Mouse (Mus musculus) embryonic facial prominence, embryonic 12.5 days (tissue): ENCODE results near the gene Fam187a. TPM values are rescaled to one million over a fixed set of nuclear protein-coding genes. Genes with fewer than 3 reads are reported as not detected.
A peak's percentile ranks its signal among the peaks of the same experiment; 100 is the strongest.

ENCODE experiments used
- ATAC-seq: fragments of 200-750 bp; cut with Nextera tagmentation; 2 replicates; pipeline ENCODE4 v1.8.0; 2017; ENCODE audit not compliant: insufficient number of reproducible peaks, insufficient read depth, low FRiP score, low TSS enrichment
- H3K27ac ChIP-seq: fragments of 300-500 bp; sonication (generic); 2 replicates; pipeline ENCODE4 v1.5.1; 2016; ENCODE audit warnings: mild to moderate bottlenecking
- H3K27me3 ChIP-seq: fragments of 300-500 bp; sonication (generic); 2 replicates; pipeline ENCODE4 v1.6.1; 2016; ENCODE audit warnings: mild to moderate bottlenecking, moderate library complexity
- H3K36me3 ChIP-seq: fragments of 300-500 bp; sonication (generic); 2 replicates; pipeline ENCODE4 v1.6.1; 2016; ENCODE audit warnings: mild to moderate bottlenecking
- H3K4me1 ChIP-seq: fragments of 300-500 bp; sonication (generic); 2 replicates; pipeline ENCODE4 v1.6.1; 2016
- H3K4me2 ChIP-seq: fragments of 300-500 bp; sonication (generic); replicated peaks from 2 replicates; pipeline ENCODE4 v1.6.1; 2016; ENCODE audit warnings: mild to moderate bottlenecking, moderate library complexity
- H3K4me3 ChIP-seq: fragments of 300-500 bp; sonication (generic); 2 replicates; pipeline ENCODE4 v1.5.1; 2016; ENCODE audit warnings: mild to moderate bottlenecking
- H3K9ac ChIP-seq: fragments of 300-500 bp; sonication (generic); 2 replicates; pipeline ENCODE4 v1.6.1; 2016; ENCODE audit warnings: mild to moderate bottlenecking, moderate library complexity
- H3K9me3 ChIP-seq: fragments of 300-500 bp; sonication (generic); 2 replicates; pipeline ENCODE4 v1.6.1; 2016; ENCODE audit warnings: mild to moderate bottlenecking, moderate library complexity
- WGBS: fragments of 180-500 bp; shearing (Covaris S2); methylation state at CpG from one replicate; pipeline ENCODE4 v1.1.7; 2016; 5-methylcytosine and 5-hydroxymethylcytosine counted together
- polyA plus RNA-seq: library from polyadenylated mRNA; unstranded; fragments of >200 nt; fragmentation: Nextera tagmentation; extraction: Ambion mirVana; gene quantifications from 2 replicates; pipeline ENCODE4 v1.2.1, GENCODE M21; 2016

Fam187a gene
- polyA plus RNA-seq, 1 experiment from 2014 or later: not detected

DNA sequence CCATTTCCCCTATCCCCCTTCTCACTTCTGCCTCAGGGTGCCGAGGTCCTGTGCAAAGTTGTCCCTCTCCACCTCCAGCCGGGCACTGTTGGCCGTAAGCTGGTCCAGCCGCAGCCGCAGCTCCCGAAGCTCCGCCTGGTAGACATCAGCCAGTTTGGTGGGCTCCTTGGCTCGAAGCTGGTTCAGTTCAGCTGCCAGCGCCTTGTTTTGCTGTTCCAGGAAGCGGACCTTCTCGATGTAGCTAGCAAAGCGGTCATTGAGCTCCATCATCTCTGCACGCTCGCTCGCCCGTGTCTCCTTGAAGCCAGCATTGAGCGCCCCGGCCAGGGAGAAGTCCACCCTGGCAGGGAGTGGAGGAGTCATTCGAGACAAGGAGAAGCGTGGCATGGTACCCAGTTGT, 11.7 kb downstream of the Fam187a start:
- Histone ChIP-seq H3K36me3 (no peaks in the 10 kb centered on the region), H3K4me2 (no peak overlapping the region), H3K27ac (no peak overlapping the region), H3K9me3 (no peaks in the 10 kb centered on the region), H3K27me3 (peaks cover 42% of the 10 kb centered on the region), H3K4me3 (no peak overlapping the region), H3K9ac (no peak overlapping the region), H3K4me1 (0 out of 2 replicates have a peak, but pooled peaks cover 4% of the 10 kb centered on the region)
- 80% methylated on average over 20 of the region's 20 CpGs for WGBS
- no peak for ATAC-seq

- 0 out of 2 replicates have a peak, but pooled peaks cover 2% of the 10 kb centered on the region for H3K4me1 ChIP-seq
- H3K9ac ChIP-seq: no peak overlapping the region; the same call in 1 of the 2 replicates
- no peak overlapping the region for H3K4me3 ChIP-seq
- 61% methylated on average over 9 of the region's 9 CpGs for WGBS
- H3K27me3 ChIP-seq: peaks cover 29% of the 10 kb centered on the region
- no peaks in the 10 kb centered on the region for H3K36me3 ChIP-seq
- no peak for ATAC-seq
- no peak overlapping the region for H3K27ac ChIP-seq
- no peaks in the 10 kb centered on the region for H3K9me3 ChIP-seq
- H3K4me2 ChIP-seq: no peak overlapping the region
Observed at GRCm38 (mm10) chr11:102898408-102898807, 13.4 kb downstream of the Fam187a start.

DNA sequence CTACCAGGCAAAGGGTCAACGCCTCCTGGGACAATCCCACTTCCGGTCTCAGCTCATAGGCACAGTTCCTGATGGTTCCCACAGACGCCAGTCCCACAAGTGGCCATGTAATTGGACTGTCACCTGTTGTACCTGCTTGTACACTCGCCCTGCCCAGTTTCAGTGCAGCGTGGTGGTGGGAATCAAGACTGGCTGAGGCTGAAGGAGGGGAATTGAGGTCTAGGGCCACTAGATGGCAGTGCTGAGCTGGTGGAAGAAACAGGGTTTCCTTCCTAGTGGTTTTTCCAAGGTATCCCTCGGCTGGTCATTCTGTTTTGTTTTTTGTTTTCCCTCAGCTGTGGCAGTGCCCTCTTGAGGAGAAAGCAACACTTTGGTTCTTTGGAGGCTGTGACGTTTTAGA, 15.8 kb downstream of the Fam187a start, which contains the start of gene Gfap:
Gene Gfap, minus strand, starts transcription at position 150 of the 400 bp plus-strand sequence.
- ATAC-seq: no peak
- no peak within 1 kb of the TSS for H3K4me2 ChIP-seq
- H3K27me3 ChIP-seq: peaks cover 12% of the 10 kb centered on the region; the same call in 1 of the 2 replicates
- H3K9me3 ChIP-seq: no peaks in the 10 kb centered on the region
- no peak within 1 kb of the TSS for H3K9ac ChIP-seq
- no peaks in the 10 kb centered on the region for H3K4me1 ChIP-seq
- H3K27ac ChIP-seq: no peak within 1 kb of the TSS
- H3K36me3 ChIP-seq: peaks cover 7% of the 10 kb centered on the region
- 10% methylated on average over 7 of the region's 7 CpGs for WGBS
- H3K4me3 ChIP-seq: no peak within 1 kb of the TSS

GRCm38 (mm10) chr11:102901199-102901598, 16.2 kb downstream of the Fam187a start:
- Histone ChIP-seq H3K36me3 (peaks cover 11% of the 10 kb centered on the region), H3K9ac (no peak overlapping the region), H3K9me3 (no peaks in the 10 kb centered on the region), H3K4me1 (no peaks in the 10 kb centered on the region), H3K27me3 (peaks cover 9% of the 10 kb centered on the region; the same call in 1 of the 2 replicates), H3K27ac (no peak overlapping the region), H3K4me2 (no peak overlapping the region), H3K4me3 (no peak overlapping the region)
- ATAC-seq: no peak
- 71% methylated on average over 4 of the region's 4 CpGs for WGBS

DNA sequence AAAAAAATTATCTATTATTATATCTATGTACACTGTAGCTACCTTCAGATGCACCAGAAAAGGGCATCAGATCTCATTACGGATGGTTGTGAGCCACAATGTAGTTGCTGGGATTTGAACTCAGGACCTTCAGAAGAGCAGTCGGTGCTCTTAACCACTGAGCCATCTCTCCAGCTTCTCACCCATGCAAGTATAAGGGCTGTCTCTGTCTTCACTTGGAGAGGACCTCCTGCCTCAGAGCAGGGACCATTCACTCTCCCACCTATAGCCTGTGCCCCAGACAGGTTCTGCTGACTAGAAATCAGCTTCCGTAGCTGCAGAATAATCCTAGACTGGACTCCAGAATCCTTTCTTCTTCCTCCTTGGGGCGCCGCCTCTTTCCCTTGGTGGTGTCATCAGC, 17.1 kb downstream of the Fam187a start:
- 83% methylated on average over 5 of the region's 5 CpGs for WGBS
- Histone ChIP-seq H3K4me3 (no peak overlapping the region), H3K36me3 (peaks cover 20% of the 10 kb centered on the region), H3K4me1 (no peaks in the 10 kb centered on the region), H3K4me2 (no peak overlapping the region), H3K27ac (no peak overlapping the region), H3K9ac (no peak overlapping the region), H3K27me3 (0 out of 2 replicates have a peak, but pooled peaks cover 1% of the 10 kb centered on the region), H3K9me3 (no peaks in the 10 kb centered on the region)
- no peak for ATAC-seq

DNA sequence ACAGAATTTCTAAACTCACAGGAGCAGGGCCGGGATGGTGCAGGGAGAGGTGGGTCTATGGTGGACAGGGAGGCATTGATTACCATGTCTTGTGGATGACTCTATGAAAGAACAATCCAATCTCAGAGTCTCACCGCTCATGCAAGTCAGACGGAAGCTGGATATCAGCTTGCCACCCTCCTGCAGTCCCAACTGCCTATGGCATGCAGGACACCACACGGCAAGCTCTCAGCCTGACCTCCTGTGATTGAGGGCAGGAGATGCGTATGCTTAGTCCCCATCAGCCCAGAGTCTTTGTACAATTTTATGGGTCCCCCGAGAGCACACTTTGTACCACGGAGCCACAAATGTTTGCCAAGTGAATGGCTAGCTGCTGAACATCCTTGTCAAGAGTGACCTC, 18.7 kb downstream of the Fam187a start:
- no peaks in the 10 kb centered on the region for H3K27me3 ChIP-seq
- H3K9me3 ChIP-seq: no peaks in the 10 kb centered on the region
- H3K36me3 ChIP-seq: peaks cover 36% of the 10 kb centered on the region
- no peaks in the 10 kb centered on the region for H3K4me1 ChIP-seq
- ATAC-seq: no peak
- H3K9ac ChIP-seq: no peak overlapping the region
- no peak overlapping the region for H3K4me2 ChIP-seq
- no peak overlapping the region for H3K4me3 ChIP-seq
- 75% methylated on average over 7 of the region's 7 CpGs for WGBS
- H3K27ac ChIP-seq: no peak overlapping the region

GRCm38 (mm10) chr11:102911376-102911775, 26.4 kb downstream of the Fam187a start:
- H3K9me3 ChIP-seq: no peaks in the 10 kb centered on the region
- no peak for ATAC-seq
- no peak overlapping the region for H3K4me2 ChIP-seq
- 77% methylated on average over 7 of the region's 7 CpGs for WGBS
- H3K4me3 ChIP-seq: no peak overlapping the region
- H3K36me3 ChIP-seq: peaks cover 98% of the 10 kb centered on the region
- no peak overlapping the region for H3K27ac ChIP-seq
- no peaks in the 10 kb centered on the region for H3K4me1 ChIP-seq
- no peaks in the 10 kb centered on the region for H3K27me3 ChIP-seq
- H3K9ac ChIP-seq: no peak overlapping the region

DNA sequence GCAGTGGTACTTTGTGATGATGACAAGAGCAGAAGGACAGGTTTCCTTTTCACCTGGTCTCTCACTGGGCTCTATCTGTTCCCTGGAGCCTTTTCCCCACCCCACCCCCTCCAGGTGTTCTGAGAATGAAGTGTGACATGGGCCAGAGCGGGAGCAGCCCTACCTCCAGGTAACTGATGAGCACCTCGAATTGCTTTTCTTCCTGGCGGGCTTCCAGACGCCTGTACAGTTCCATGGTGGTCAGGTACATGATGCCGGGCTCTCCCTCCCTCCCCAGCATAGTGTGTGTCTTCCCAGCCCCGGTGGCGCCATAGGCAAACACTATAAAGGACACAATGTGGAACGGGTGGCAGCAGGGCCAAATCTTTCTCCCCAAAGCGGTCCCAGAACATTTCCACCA, 30.4 kb downstream of the Fam187a start:
- no peaks in the 10 kb centered on the region for H3K9me3 ChIP-seq
- no peak overlapping the region for H3K9ac ChIP-seq
- no peak for ATAC-seq
- no peak overlapping the region for H3K4me2 ChIP-seq
- 92% methylated on average over 9 of the region's 9 CpGs for WGBS
- no peak overlapping the region for H3K4me3 ChIP-seq
- no peak overlapping the region for H3K27ac ChIP-seq
- no peaks in the 10 kb centered on the region for H3K4me1 ChIP-seq
- H3K27me3 ChIP-seq: no peaks in the 10 kb centered on the region
- peaks cover 58% of the 10 kb centered on the region for H3K36me3 ChIP-seq

GRCm38 (mm10) chr11:102918077-102918476, 33.1 kb downstream of the Fam187a start:
- Histone ChIP-seq H3K4me1 (peaks cover 16% of the 10 kb centered on the region), H3K36me3 (peaks cover 37% of the 10 kb centered on the region), H3K9ac (no peak overlapping the region), H3K27me3 (no peaks in the 10 kb centered on the region), H3K27ac (no peak overlapping the region), H3K4me3 (no peak overlapping the region), H3K9me3 (no peaks in the 10 kb centered on the region), H3K4me2 (no peak overlapping the region)
- 74% methylated on average over 4 of the region's 4 CpGs for WGBS
- ATAC-seq: no peak

GRCm38 (mm10) chr11:102921491-102921890, 36.5 kb downstream of the Fam187a start:
- Histone ChIP-seq H3K36me3 (0 out of 2 replicates have a peak, but pooled peaks cover 3% of the 10 kb centered on the region), H3K4me3 (no peak overlapping the region), H3K9me3 (no peaks in the 10 kb centered on the region), H3K9ac (no peak overlapping the region), H3K27ac (0 out of 2 replicates have a peak overlapping the region, but pooled peaks have one; percentile 23), H3K4me2 (no peak overlapping the region), H3K27me3 (no peaks in the 10 kb centered on the region), H3K4me1 (peaks cover 19% of the 10 kb centered on the region)
- no peak for ATAC-seq
- 80% methylated on average over 6 of the region's 6 CpGs for WGBS

DNA sequence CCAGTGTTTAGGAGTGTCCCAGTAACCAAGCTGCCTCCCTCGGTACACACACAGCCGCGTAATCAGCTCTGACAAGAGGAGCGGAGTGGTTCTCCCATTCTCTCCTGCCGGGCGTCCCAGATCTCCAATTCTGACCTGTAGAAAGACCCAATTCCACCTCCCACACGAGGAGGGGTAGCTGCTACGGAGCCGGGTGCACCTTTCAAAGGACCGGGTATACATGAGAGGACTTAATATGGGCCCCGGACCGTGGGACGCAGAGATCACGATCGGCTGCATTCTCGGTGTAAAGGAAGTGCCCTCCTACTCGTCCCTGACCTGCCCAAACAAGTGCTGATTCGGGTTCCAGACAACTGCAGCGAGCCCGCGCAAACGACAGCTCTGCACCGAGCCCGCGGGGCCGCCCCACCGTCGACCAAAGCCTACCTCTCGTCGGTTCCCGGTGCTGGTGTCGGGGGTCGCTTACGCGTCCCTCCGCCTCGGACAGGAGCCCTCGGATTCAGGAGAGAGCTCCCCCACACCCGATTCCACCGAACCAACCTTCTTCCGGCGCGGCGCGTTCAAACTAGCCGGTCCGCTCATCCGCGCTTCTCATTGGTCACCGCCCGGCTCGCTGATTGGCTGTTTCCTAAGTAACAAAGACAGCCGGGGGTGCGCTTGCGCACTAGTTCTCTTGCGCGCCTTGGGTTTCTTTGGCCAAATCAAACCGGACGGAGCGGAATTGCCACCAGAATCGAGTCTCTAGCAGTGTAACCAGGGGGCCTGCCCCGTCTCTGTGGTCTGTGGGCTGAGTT, 39.8 kb downstream of the Fam187a start, which contains the start of gene Kif18b:
Gene Kif18b, minus strand, starts transcription at position 568 of the 794 bp plus-strand sequence.
- peak; percentile 93 for ATAC-seq
- H3K27me3 ChIP-seq: no peaks in the 10 kb centered on the region
- peak within 1 kb of the TSS; percentile 72 for H3K4me2 ChIP-seq
- 0 out of 2 replicates have a peak, but pooled peaks cover 3% of the 10 kb centered on the region for H3K36me3 ChIP-seq
- peak within 1 kb of the TSS; percentile 77 for H3K9ac ChIP-seq
- H3K4me1 ChIP-seq: peaks cover 19% of the 10 kb centered on the region
- peak within 1 kb of the TSS; percentile 81 for H3K4me3 ChIP-seq
- peak within 1 kb of the TSS; percentile 95 for H3K27ac ChIP-seq
- under 1% methylated on average over 62 of the region's 62 CpGs for WGBS
- no peaks in the 10 kb centered on the region for H3K9me3 ChIP-seq

DNA sequence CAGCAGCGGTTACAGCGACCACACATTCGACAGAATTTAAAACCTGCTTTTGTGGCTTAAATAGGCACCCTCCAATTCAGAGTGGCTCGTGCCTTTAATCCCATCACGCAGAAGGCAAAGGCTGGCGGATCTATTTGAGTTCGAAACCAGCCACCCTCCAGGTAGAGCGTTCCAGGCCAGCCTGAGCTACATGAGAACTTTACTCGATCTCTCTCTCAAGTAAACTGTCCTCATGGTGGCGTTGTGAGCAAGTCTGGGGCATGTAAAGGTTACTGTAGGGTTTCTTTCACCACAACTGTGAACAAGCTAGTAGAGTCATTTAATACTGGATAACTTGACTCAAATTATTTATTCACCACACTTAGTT, 40.4 kb downstream of the Fam187a start:
- 2% methylated on average over 10 of the region's 10 CpGs for WGBS
- no peaks in the 10 kb centered on the region for H3K27me3 ChIP-seq
- peak overlapping the region; percentile 72 for H3K4me2 ChIP-seq
- H3K4me3 ChIP-seq: peak overlapping the region; percentile 81
- H3K9me3 ChIP-seq: no peaks in the 10 kb centered on the region
- ATAC-seq: 0 out of 2 replicates have a peak, but pooled peaks have one; percentile 11
- 0 out of 2 replicates have a peak, but pooled peaks cover 3% of the 10 kb centered on the region for H3K36me3 ChIP-seq
- H3K27ac ChIP-seq: peak overlapping the region; percentile 95
- peaks cover 19% of the 10 kb centered on the region for H3K4me1 ChIP-seq
- H3K9ac ChIP-seq: peak overlapping the region; percentile 77
